Mouse (Mus musculus) embryonic facial prominence, embryonic 15.5 days (tissue): ENCODE results near the gene Tnpo3. TPM values are rescaled to one million over a fixed set of nuclear protein-coding genes. Genes with fewer than 3 reads are reported as not detected.

ENCODE experiments used
- ATAC-seq: fragments of 200-750 bp; cut with Nextera tagmentation; 2 replicates; pipeline ENCODE4 v1.8.0; 2017; ENCODE audit warnings: low read depth, moderate TSS enrichment; ENCODE audit not compliant: insufficient number of reproducible peaks, low FRiP score, low TSS enrichment
- H3K27ac ChIP-seq: fragments of 300-500 bp; sonication (generic); replicated peaks from 2 replicates; pipeline ENCODE4 v1.5.1; 2015; ENCODE audit warnings: mild to moderate bottlenecking, inconsistent platforms
- H3K27me3 ChIP-seq: fragments of 300-500 bp; sonication (generic); 2 replicates; pipeline ENCODE4 v1.6.1; 2015; ENCODE audit warnings: inconsistent platforms
- H3K36me3 ChIP-seq: fragments of 300-500 bp; sonication (generic); 2 replicates; pipeline ENCODE4 v1.6.1; 2015; ENCODE audit warnings: mild to moderate bottlenecking, inconsistent platforms
- H3K4me1 ChIP-seq: fragments of 300-500 bp; sonication (generic); 2 replicates; pipeline ENCODE4 v1.6.1; 2015; ENCODE audit warnings: inconsistent platforms
- H3K4me2 ChIP-seq: fragments of 300-500 bp; sonication (generic); replicated peaks from 2 replicates; pipeline ENCODE4 v1.6.1; 2015; ENCODE audit warnings: mild to moderate bottlenecking, inconsistent platforms
- H3K4me3 ChIP-seq: fragments of 300-500 bp; sonication (generic); replicated peaks from 2 replicates; pipeline ENCODE4 v1.5.1; 2015; ENCODE audit warnings: mild to moderate bottlenecking, inconsistent platforms
- H3K9ac ChIP-seq: fragments of 300-500 bp; sonication (generic); 2 replicates; pipeline ENCODE4 v1.6.1; 2015; ENCODE audit warnings: inconsistent platforms
- H3K9me3 ChIP-seq: fragments of 300-500 bp; sonication (generic); replicated peaks from 2 replicates; pipeline ENCODE4 v1.6.1; 2016; ENCODE audit warnings: inconsistent platforms
- WGBS: fragments of 180-500 bp; shearing (Covaris S2); methylation state at CpG from one replicate; pipeline ENCODE4 v1.1.7; 2015; 5-methylcytosine and 5-hydroxymethylcytosine counted together
- polyA plus RNA-seq: library from polyadenylated mRNA; unstranded; fragments of >200 nt; fragmentation: Nextera tagmentation; extraction: Ambion mirVana; gene quantifications from 2 replicates; pipeline ENCODE4 v1.2.1, GENCODE M21; 2015

Tnpo3 gene
- polyA plus RNA-seq, 1 experiment from 2014 or later, result 85.2 TPM

DNA sequence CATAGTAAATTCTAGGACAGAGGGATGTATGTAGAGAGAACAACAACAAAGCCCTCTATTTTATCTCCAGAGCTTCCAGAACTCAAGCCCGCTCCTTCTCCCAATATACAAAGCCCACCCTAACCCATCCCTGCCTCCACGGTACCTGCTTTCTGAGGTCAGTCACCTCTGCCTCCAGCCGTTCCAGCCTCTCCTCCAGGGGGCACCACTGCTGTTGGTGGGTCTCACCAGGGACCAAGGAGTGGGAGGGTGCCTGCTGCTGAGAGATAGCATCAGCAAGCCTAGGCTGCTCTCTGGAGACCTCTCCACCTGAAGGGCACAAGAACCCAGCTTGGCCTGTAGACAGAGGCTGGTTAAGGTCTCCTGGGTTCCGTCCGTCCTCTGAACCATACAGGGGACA lies 104.2 kb downstream of the Tnpo3 start:
- H3K9ac ChIP-seq, result no peak overlapping the region

DNA sequence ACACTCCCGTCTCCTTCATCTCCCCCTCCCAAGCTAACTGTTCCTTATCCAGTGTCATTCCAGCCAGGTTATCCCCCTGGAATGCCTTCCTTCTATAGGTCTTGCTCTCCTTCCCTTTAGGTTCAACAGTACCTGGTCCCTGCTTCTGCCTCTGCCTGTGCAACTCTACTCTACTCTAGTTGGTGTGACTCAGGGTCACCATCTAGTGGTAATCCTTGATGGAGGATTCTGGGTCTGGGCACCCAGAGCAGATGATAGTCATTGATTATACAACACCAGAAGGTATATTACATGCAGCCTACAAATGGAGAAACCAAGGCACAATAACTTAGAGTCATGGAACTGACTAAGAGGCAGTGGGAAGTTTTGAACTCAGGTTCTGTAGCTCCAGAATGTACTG lies 108.1 kb downstream of the Tnpo3 start:
- Histone ChIP-seq H3K9me3 (no peaks in the 10 kb centered on the region), H3K27me3 (peaks cover 7% of the 10 kb centered on the region), H3K4me1 (peaks cover 10% of the 10 kb centered on the region), H3K9ac (no peak overlapping the region), H3K27ac (no peak overlapping the region), H3K4me2 (no peak overlapping the region), H3K36me3 (0 out of 2 replicates have a peak, but pooled peaks cover 15% of the 10 kb centered on the region), H3K4me3 (no peak overlapping the region)
- WGBS, result 92% methylated on average over 1 of the region's 1 CpGs
- ATAC-seq, result no peak

More for the DNA sequence above, 104.2 kb downstream of the Tnpo3 start:
- H3K27me3 ChIP-seq, result peaks cover 3% of the 10 kb centered on the region; the same call in 1 of the 2 replicates
- no peak for ATAC-seq
- H3K4me3 ChIP-seq, result no peak overlapping the region
- H3K4me2 ChIP-seq, result no peak overlapping the region
- H3K36me3 ChIP-seq, result 0 out of 2 replicates have a peak, but pooled peaks cover 9% of the 10 kb centered on the region
- no peak overlapping the region for H3K27ac ChIP-seq
- WGBS, result 92% methylated on average over 5 of the region's 5 CpGs
- peaks cover 31% of the 10 kb centered on the region for H3K4me1 ChIP-seq
- no peaks in the 10 kb centered on the region for H3K9me3 ChIP-seq

DNA sequence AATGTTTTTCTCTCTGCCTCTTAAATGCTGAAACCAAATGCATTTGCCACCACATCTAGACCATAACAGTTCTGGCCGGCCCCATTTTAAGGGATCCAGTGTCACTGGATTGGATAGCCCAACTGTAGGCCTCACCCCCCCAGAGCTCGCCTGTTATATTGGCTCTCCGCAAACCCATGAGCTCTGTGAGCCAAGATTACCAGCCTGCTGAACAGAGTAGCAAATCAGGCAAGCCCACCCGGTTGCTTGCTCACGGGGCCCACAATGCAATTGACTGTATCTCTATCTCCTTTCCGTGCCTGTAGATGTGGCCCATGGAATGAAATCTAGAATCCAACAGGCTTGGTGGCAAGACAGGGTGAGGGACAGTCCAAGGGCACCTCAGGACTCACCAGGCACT lies 108.9 kb downstream of the Tnpo3 start:
- no peaks in the 10 kb centered on the region for H3K9me3 ChIP-seq
- 89% methylated on average over 6 of the region's 6 CpGs for WGBS
- ATAC-seq, result no peak
- peaks cover 4% of the 10 kb centered on the region; the same call in 1 of the 2 replicates for H3K4me1 ChIP-seq
- no peak overlapping the region for H3K9ac ChIP-seq
- H3K4me2 ChIP-seq, result no peak overlapping the region
- H3K4me3 ChIP-seq, result no peak overlapping the region
- peaks cover 10% of the 10 kb centered on the region for H3K27me3 ChIP-seq
- H3K27ac ChIP-seq, result no peak overlapping the region
- 0 out of 2 replicates have a peak, but pooled peaks cover 15% of the 10 kb centered on the region for H3K36me3 ChIP-seq

DNA sequence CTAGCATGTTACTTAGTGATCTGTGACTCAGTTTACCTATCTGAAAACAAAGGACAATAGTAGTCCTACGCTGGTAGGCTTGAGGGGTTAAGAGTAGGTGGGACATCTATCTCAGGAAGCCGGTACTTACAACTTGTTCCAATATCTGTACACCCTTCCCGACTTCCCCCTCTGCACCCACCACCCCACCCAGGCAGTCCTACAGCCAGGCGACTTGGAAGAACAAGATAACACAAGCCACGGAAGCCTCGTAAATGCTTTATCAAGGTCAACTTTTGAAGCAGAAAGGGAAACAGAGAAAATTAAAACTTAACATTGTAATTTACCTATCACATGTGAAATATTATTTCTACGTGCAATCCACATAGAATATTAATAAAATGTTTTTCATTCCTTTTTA lies 109.5 kb downstream of the Tnpo3 start:
- H3K9ac ChIP-seq, result no peak overlapping the region
- no peaks in the 10 kb centered on the region for H3K4me1 ChIP-seq
- H3K27ac ChIP-seq, result no peak overlapping the region
- H3K27me3 ChIP-seq, result peaks cover 7% of the 10 kb centered on the region
- H3K9me3 ChIP-seq, result no peaks in the 10 kb centered on the region
- WGBS, result 94% methylated on average over 7 of the region's 7 CpGs
- no peak for ATAC-seq
- no peak overlapping the region for H3K4me2 ChIP-seq
- no peak overlapping the region for H3K4me3 ChIP-seq
- 0 out of 2 replicates have a peak, but pooled peaks cover 15% of the 10 kb centered on the region for H3K36me3 ChIP-seq

DNA sequence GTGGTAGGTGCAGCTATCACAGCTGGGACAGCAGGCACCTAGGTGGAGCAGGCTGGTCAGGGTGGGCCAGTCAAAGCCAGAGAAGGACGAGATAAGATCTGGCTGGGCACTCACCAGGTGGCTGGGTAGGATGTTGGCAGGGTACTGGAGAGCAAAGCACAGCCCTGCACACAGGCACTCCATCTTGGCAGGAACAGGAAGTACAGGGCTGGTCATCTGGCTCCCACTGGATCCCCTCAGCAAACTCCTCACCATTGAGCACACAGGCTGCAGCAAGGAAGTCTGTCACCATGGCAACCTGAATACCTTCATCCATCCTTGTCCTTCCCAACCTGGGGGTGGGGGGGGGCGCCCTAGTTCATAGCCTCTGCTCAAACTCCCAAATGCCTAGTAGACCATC lies 111.9 kb downstream of the Tnpo3 start:
- no peak overlapping the region for H3K4me3 ChIP-seq
- H3K4me1 ChIP-seq, result no peaks in the 10 kb centered on the region
- WGBS, result 53% methylated on average over 2 of the region's 2 CpGs
- no peak overlapping the region for H3K4me2 ChIP-seq
- 0 out of 2 replicates have a peak, but pooled peaks cover 15% of the 10 kb centered on the region for H3K36me3 ChIP-seq
- no peak for ATAC-seq
- H3K9ac ChIP-seq, result no peak overlapping the region
- no peaks in the 10 kb centered on the region for H3K9me3 ChIP-seq
- no peak overlapping the region for H3K27ac ChIP-seq
- H3K27me3 ChIP-seq, result peaks cover 7% of the 10 kb centered on the region

DNA sequence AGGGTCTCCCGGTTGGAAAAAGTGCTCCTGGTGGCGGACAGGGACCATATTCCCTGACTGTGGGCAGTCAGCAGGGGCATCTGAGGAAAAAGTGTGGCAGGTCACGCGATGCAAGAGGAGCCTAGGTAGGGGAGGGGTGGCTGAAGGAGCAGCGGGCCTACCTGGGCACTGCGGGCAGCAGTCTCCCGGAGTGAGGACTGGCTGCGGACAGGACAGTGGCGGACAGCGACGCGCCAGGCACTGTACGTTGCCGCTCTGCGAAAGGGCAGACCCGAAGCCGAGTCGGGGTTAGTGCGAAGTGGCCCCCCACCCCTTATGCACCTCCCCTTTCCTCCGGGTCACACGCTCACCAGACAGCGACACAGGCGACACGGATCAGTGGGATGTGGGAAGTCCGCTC lies 113.4 kb downstream of the Tnpo3 start:
- Histone ChIP-seq H3K9me3 (no peaks in the 10 kb centered on the region), H3K9ac (no peak overlapping the region), H3K4me1 (no peaks in the 10 kb centered on the region), H3K27me3 (peaks cover 7% of the 10 kb centered on the region), H3K36me3 (0 out of 2 replicates have a peak, but pooled peaks cover 10% of the 10 kb centered on the region), H3K4me3 (no peak overlapping the region), H3K4me2 (no peak overlapping the region), H3K27ac (no peak overlapping the region)
- 27% methylated on average over 25 of the region's 25 CpGs for WGBS
- ATAC-seq, result no peak

DNA sequence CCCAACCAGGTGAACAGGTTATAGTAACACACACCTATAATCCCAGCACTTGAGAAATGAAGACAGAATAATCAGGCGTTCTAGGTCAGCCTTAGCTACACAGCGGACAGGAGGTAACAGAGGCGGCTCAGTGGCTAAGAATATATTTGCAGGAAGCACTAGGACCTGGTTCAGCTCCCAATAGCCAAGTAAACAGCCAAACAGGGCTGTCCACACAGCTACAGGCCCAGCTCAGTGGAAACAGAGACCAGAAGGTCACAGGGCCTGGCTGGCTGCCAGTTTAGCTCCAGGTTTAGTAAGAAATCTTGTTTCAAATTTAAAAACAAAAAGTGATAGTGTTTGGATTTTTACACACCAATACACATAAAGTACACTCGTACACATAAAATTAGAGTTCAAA lies 115.6 kb downstream of the Tnpo3 start:
- H3K36me3 ChIP-seq, result 0 out of 2 replicates have a peak, but pooled peaks cover 10% of the 10 kb centered on the region
- no peaks in the 10 kb centered on the region for H3K9me3 ChIP-seq
- H3K4me1 ChIP-seq, result no peaks in the 10 kb centered on the region
- no peak overlapping the region for H3K4me3 ChIP-seq
- H3K4me2 ChIP-seq, result no peak overlapping the region
- H3K9ac ChIP-seq, result no peak overlapping the region
- H3K27me3 ChIP-seq, result peaks cover 7% of the 10 kb centered on the region
- WGBS, result 82% methylated on average over 4 of the region's 4 CpGs
- no peak overlapping the region for H3K27ac ChIP-seq
- ATAC-seq, result no peak

Other genes starting within 250 kb of the Tnpo3 start
- 0.85 and 1.2 TPM in 2 replicates for gene Opn1sw, start 221.4 kb downstream of the Tnpo3 start, polyA plus RNA-seq
- 23.6 and 24.0 TPM in 2 replicates for gene Ccdc136, start 213.6 kb downstream of the Tnpo3 start, polyA plus RNA-seq
- 24.0 and 28.7 TPM in 2 replicates for gene Flnc, start 176.6 kb downstream of the Tnpo3 start, polyA plus RNA-seq
- gene Atp6v1f, start 142.2 kb downstream of the Tnpo3 start, polyA plus RNA-seq, result 243 and 252 TPM in 2 replicates
- gene Atp6v1fnb, start 138.4 kb downstream of the Tnpo3 start, polyA plus RNA-seq, result not detected in 2 replicates
- 26.2 and 28.3 TPM in 2 replicates for gene Kcp, start 101.9 kb downstream of the Tnpo3 start, polyA plus RNA-seq
- 6.8 and 8.2 TPM in 2 replicates for gene Irf5, start 83.3 kb downstream of the Tnpo3 start, polyA plus RNA-seq
- 8.0 and 8.1 TPM in 2 replicates for gene Tspan33, start 84.3 kb upstream of the Tnpo3 start, polyA plus RNA-seq
- gene Smo, start 125.6 kb upstream of the Tnpo3 start, polyA plus RNA-seq, result 53.7 and 58.7 TPM in 2 replicates
- 14.2 and 14.9 TPM in 2 replicates for gene Ahcyl2, start 158.1 kb upstream of the Tnpo3 start, polyA plus RNA-seq